Mouse (Mus musculus) erythroblast, embryonic 14.5 days (primary cell): Measurements from ENCODE around the gene Tnfaip1. TPM values are rescaled to one million over a fixed set of nuclear protein-coding genes. Genes with fewer than 3 reads are reported as not detected.
A peak's percentile ranks its signal among the peaks of the same experiment; 100 is the strongest.
"Not testable (repeated sequence)": the region's sequence is repeated elsewhere in the genome, so short reads cannot be mapped to it uniquely, and the experiment has no call there.

Experiments used
- H3K27me3 ChIP-seq: 2 replicates; pipeline ENCODE4 v1.6.1; 2012; ENCODE audit warnings: inconsistent platforms; ENCODE audit not compliant: control insufficient read depth
- H3K36me3 ChIP-seq: 2 replicates; pipeline ENCODE4 v1.6.1; 2012; ENCODE audit warnings: mild to moderate bottlenecking, inconsistent platforms; ENCODE audit not compliant: control insufficient read depth
- H3K4me1 ChIP-seq: 2 replicates; pipeline ENCODE4 v1.6.1; 2012; ENCODE audit warnings: inconsistent platforms; ENCODE audit not compliant: control insufficient read depth
- H3K4me3 ChIP-seq: replicated peaks from 2 replicates; pipeline ENCODE3; 2012; ENCODE audit warnings: moderate library complexity, mild to moderate bottlenecking, inconsistent platforms
- H3K9me3 ChIP-seq: 2 replicates; pipeline ENCODE4 v1.6.1; 2012; ENCODE audit warnings: low read length, inconsistent platforms, mixed read lengths; ENCODE audit not compliant: control insufficient read depth
- GATA1 ChIP-seq: IDR thresholded peaks from 2 replicates; pipeline ENCODE4 v1.6.1; 2012; ENCODE audit warnings: low read length, inconsistent platforms, mixed read lengths
- TAL1 ChIP-seq: IDR thresholded peaks from 3 replicates; pipeline ENCODE4 v1.6.1; 2012; ENCODE audit warnings: low read length, inconsistent platforms, mixed read lengths
- polyA plus RNA-seq: library from polyadenylated mRNA; stranded (reverse); fragments of >175 nt; gene quantifications from 2 replicates; pipeline ENCODE4 v1.2.3, GENCODE M21; 2012

The Tnfaip1 gene
- polyA plus RNA-seq, 1 experiment = 0.21 TPM

DNA sequence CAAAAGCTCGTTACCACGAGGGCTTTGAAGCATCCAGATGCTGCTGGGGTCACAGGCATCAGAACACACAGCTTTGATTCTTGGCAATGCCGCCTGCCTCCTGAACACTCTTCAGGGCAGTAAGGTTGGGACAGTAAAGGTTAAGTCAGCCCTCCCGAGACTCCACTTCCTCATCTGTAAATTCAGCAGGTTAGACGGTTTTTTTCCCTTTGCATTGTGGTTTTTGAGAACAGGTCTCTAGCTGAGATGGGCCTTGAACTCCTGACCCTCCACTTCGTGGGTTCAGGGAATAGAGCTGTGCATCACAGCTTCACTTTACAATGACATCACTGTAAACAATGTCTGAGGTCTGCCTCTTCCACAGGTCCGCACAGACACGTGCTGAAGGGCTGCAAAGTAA is 9.0 kb upstream of the Tnfaip1 start:
- Histone ChIP-seq H3K36me3 (peaks cover 52% of the 10 kb centered on the region), H3K27me3 (no peaks in the 10 kb centered on the region), H3K9me3 (no peaks in the 10 kb centered on the region), H3K4me1 (peaks cover 32% of the 10 kb centered on the region), H3K4me3 (no peak overlapping the region)
- TF ChIP-seq TAL1 = no peak
- TF ChIP-seq GATA1 = no peak

DNA sequence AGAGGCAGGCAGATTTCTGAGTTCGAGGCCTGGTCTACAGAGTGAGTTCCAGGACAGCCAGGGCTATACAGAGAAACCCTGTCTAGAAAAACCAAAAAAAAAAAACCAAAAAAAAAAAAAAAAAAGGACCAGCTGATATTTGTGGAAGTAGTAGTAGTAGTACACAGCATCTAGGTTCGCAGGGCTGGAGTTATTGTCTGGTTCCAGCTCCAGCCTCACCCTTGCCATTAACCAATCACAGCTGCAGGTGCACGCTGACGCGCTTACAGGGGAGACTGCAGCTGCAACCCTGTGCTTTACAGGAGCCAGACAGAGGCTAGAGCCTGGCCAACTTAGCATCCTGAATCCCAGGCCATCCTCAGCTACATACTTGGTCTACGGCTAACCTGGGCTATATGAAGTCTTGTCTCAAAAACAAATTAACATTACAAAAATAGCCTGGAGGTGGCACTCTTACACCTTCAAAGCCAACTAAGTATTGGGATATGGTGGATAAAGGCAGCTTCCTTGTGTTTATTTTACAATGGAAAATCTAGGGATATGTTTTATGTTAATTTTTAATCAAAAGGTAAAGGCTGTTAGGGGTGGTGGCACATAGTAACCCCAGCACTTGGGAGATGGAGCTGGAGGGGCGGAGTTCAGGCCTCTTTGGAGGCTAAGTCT is 8.4 kb upstream of the Tnfaip1 start:
- Histone ChIP-seq H3K36me3 (peaks cover 58% of the 10 kb centered on the region), H3K27me3 (no peaks in the 10 kb centered on the region), H3K4me3 (no peak overlapping the region), H3K4me1 (peaks cover 26% of the 10 kb centered on the region), H3K9me3 (no peaks in the 10 kb centered on the region)
- TF ChIP-seq TAL1 = no peak
- TF ChIP-seq GATA1 = no peak

DNA sequence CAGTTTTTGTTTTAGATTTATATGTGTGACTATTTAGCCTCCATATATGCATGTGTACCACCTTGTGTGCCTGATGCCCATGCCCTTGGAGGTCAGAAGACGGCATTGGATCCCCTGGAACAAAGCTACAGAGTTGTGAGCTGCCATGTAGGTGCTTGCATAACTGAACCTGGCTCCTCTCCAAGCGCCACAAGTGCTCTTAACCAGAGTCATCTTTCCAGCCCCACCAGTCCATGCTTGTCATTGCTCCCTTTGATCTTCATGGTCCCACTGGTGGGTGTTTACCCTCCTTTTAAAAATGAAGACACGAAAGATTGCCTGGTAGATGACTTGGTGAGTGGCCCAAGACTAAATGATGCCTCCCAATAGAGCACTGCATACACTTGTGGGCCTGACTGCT is 4.2 kb upstream of the Tnfaip1 start:
- H3K9me3 ChIP-seq = no peaks in the 10 kb centered on the region
- H3K36me3 ChIP-seq = peaks cover 64% of the 10 kb centered on the region
- peaks cover 36% of the 10 kb centered on the region for H3K4me1 ChIP-seq
- H3K27me3 ChIP-seq = no peaks in the 10 kb centered on the region
- H3K4me3 ChIP-seq = no peak overlapping the region
- TF ChIP-seq GATA1 = no peak
- TF ChIP-seq TAL1 = no peak

DNA sequence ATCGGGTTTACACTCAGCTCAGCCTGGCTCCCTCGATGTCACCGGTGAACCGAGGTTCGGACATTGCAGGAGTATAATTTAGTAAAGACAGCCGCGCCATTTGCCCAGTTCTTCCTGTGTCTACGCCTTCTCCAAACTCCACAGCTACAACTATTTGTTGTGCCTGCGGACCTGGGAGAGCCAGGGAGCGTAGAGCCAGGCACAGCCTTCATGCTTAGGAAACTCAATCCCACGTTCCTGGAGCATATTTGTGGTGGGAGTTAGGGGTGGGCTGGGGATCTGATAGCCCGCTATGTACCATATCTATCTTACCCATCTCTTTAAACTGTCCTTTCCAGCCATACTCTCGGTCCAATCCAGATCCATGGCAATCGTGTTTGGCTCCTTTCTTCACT is 555 bp upstream of the Tnfaip1 start:
- Histone ChIP-seq H3K9me3 (no peaks in the 10 kb centered on the region), H3K4me1 (peaks cover 40% of the 10 kb centered on the region), H3K4me3 (peak overlapping the region; percentile 77), H3K36me3 (peaks cover 34% of the 10 kb centered on the region), H3K27me3 (no peaks in the 10 kb centered on the region)
- TF ChIP-seq TAL1 = no peak
- TF ChIP-seq GATA1 = no peak

DNA sequence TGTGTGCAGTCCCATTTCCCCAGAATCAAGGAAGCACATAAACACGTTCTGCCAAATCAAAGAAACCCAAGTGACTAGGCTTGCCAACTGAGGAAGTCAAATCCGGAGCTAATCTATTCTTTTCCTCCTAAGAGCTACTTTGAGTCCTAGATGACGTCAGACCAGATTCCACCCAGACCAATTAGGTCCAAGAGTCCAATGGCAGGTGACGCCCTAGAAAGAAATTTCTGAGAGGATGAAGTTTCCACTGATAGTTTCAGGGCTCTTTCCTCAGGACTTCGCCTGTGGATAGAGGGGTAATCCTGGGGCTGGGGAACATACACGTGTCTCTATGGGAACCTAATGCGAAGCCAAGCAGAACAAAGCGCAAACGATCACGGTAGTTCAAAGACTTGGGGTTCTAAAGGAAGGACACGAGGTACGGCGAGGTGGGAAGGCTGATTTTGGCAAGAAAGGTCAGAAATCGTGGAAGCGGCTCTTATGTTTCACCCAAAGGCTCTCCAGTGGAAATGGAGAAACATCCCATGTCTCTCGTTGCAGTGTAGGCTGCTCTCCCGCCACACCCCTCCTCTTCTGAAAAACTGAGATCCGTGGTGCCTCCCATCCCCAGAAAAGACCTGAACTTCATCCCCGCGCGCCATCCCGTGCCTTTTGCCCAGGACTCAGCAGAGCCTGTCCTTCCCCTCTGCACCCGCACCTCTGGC is 604 bp downstream of the Tnfaip1 start:
- Histone ChIP-seq H3K4me1 (peaks cover 40% of the 10 kb centered on the region), H3K27me3 (no peaks in the 10 kb centered on the region), H3K9me3 (no peaks in the 10 kb centered on the region), H3K4me3 (peak overlapping the region; percentile 77), H3K36me3 (peaks cover 23% of the 10 kb centered on the region)
- TF ChIP-seq GATA1 (no peak), TAL1 (no peak)

DNA sequence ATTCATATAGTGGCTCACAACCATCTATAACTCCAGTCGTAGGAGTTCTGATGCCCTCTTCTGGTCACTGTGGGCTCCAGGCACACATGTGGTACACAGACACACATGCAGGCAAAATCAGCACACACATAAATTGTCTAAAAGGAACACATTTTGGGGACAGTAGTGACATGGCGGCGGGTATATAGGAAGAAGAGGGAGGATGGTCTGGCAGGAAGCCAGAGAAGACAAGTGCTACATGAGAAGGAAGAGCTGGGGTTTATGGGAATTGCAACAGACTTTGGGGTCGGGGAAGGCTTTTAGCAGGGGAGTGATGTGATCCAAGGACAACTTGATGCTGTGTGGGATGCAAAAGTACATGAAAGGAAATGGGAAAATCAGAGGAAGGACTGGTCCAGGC is 1.6 kb downstream of the Tnfaip1 start:
- H3K9me3 ChIP-seq = no peaks in the 10 kb centered on the region
- TF ChIP-seq GATA1 (no peak), TAL1 (no peak)
- H3K4me3 ChIP-seq = no peak overlapping the region
- no peaks in the 10 kb centered on the region for H3K27me3 ChIP-seq
- peaks cover 18% of the 10 kb centered on the region for H3K36me3 ChIP-seq
- peaks cover 40% of the 10 kb centered on the region for H3K4me1 ChIP-seq

DNA sequence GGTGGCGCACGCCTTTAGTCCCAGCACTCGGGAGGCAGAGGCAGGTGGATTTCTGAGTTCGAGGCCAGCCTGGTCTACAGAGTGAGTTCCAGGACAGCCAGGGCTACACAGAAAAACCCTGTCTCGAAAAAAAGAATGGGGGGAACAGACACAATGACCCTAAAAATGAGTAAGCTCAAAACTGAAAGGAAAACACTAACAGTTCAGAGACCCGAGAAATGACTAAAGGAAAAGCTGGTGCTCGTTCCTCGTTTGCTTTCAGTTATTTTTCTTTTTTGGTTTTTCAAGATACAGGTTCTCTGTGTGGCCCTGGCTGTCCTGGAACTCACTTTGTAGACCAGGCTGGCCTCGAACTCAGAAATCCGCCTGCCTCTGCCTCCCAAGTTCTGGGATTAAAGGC is 4.6 kb downstream of the Tnfaip1 start:
- Histone ChIP-seq H3K36me3 (peaks cover 28% of the 10 kb centered on the region), H3K4me1 (peaks cover 16% of the 10 kb centered on the region)
- not testable (repeated sequence) for H3K4me3 ChIP-seq, H3K27me3 ChIP-seq, H3K9me3 ChIP-seq

DNA sequence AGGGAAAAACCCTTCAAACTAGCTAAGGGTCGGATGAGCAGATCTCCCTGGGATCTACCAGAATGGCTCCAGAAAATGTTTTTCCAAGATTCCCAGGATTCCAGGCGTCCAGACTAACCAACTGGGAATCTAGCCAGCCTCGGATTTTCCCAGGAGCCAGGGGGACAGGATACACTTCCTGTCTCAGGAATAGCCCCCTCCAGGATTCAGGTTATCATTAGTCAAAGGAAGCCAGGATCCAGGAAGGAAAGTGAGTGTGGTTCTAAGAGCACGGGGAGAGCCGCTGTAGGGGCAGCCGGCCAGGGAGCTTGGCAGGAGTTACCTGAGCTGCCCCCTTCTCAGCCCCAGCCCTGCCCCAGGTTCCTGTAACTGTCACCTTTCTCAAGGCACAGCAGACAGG is 5.1 kb downstream of the Tnfaip1 start:
- Histone ChIP-seq H3K4me3 (no peak overlapping the region), H3K9me3 (no peaks in the 10 kb centered on the region), H3K4me1 (peaks cover 16% of the 10 kb centered on the region), H3K36me3 (peaks cover 32% of the 10 kb centered on the region), H3K27me3 (no peaks in the 10 kb centered on the region)
- TF ChIP-seq TAL1 = no peak
- no peak for TF ChIP-seq GATA1

DNA sequence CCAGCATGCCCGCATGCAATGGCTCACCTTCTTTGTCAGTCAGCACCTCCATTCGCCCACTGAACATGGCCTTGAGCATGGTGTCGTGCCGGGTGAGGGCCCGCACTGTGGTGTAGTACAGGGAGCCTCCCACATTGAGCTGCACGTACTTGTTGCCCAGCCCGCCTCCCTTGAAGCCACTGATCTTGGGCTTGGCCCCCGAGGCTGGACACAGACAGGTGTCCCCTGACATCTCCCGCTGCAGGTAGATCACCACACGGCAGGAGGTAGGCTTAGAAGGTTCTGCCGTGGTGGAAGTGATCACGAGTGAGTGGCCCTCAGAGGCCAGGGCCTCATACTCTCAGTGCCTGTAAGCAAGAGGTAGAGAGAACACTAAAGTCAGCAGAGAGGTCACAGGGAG is 6.1 kb downstream of the Tnfaip1 start:
- Histone ChIP-seq H3K4me1 (peaks cover 6% of the 10 kb centered on the region), H3K4me3 (no peak overlapping the region), H3K36me3 (peaks cover 41% of the 10 kb centered on the region), H3K27me3 (no peaks in the 10 kb centered on the region), H3K9me3 (no peaks in the 10 kb centered on the region)
- TF ChIP-seq TAL1 (no peak), GATA1 (no peak)
